Mouse (Mus musculus): ENCODE data around the gene B4galt5.

B4galt5 gene

DNA sequence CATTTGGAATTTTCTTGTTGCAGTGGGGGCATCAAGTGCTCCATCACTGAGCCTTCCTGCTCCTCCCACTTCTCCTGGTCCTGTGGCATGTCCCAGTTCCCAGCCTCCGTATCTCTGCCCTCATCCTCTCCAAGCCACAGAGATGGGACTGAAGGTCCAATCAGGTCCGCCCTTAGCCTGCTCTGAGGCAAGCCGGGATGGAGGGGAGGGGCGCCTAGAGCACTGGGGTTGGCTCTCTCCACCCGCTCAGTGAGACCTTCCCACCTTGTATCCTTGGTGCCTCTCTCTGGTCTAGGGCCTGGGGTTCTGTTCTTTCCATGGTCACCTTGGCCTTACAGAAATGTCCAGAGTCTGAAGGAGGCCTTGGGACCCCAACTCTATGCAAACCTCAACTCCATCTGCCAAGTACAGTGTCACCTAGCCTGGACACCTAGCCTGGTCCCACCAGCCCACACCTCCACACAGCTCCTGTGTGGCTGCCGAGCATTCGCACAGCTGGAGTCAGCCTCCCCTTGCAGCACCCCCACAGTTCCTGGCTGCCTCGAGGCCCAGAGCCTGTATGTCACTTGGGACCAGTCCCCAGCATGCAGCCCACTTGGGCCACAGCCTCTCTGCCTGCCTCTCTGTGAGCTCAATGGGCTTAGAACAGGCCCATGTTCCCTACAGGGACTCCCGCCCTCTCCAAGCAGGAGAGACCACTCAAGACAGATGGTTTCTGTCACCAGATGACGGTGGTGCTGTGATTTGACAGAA, 74.1 kb downstream of the B4galt5 start:
- no peak for DNase-seq

GRCm38 (mm10) chr2:167273206-167273740, 75.7 kb downstream of the B4galt5 start:
- no peak for DNase-seq

DNA sequence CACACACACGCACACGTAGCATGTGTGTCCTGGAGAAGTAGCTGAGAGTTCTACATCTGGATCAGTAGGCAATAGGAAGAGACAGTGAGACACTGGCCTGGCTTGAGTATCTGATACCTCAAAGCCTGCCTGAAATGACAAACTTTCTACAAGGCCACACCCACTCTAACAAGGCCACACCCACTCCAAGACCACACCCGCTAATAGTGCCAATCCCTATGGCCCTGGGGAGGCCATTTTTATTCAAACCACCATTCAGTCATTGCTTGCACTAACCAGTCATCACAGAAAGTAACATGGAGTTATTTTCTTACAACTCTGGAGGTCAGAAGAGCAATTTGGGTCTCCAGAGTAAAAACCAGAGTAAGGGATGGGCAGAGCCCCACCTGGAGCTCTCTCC, 76.3 kb downstream of the B4galt5 start:
- DNase-seq: no peak

GRCm38 (mm10) chr2:167271121-167271521, 77.9 kb downstream of the B4galt5 start:
- DNase-seq: no peak

- DNase-seq: no peak
These were observed 78.5 kb downstream of the B4galt5 start for GRCm38 (mm10) chr2:167270496-167270895.

DNA sequence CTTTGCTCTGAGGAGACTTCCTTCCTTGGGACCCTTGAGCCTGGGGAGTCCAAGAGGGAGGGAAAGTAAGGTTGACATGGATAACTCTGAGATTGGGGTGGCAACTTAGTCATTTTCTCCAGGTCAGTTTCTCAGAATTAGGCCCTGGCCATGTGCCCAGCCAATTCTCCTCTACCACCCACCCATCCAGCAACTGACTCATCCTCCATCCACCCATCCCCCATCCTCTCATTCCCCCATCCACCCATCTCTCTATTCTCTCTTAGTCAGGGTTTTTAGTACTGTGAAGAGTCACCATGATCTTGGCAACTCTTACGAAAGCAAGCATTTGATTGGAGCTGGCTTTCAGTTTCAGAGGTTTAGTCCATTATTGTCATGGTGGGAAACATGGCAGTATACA, 80.3 kb downstream of the B4galt5 start:
- no peak for DNase-seq

DNA sequence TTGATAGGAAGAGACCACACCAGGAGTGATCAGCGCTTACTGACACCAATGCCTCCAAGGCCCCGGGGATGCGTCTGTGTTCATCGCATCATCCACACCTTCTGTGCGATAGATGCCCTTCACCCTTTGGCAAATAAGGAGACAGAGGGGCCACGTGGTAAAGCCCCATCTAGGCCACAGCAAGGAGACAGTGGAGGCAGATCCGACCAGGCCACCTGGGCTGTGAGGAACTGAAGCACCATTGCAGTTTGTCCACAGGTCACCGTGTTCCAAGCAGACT, 80.6 kb downstream of the B4galt5 start:
- no peak for DNase-seq

DNA sequence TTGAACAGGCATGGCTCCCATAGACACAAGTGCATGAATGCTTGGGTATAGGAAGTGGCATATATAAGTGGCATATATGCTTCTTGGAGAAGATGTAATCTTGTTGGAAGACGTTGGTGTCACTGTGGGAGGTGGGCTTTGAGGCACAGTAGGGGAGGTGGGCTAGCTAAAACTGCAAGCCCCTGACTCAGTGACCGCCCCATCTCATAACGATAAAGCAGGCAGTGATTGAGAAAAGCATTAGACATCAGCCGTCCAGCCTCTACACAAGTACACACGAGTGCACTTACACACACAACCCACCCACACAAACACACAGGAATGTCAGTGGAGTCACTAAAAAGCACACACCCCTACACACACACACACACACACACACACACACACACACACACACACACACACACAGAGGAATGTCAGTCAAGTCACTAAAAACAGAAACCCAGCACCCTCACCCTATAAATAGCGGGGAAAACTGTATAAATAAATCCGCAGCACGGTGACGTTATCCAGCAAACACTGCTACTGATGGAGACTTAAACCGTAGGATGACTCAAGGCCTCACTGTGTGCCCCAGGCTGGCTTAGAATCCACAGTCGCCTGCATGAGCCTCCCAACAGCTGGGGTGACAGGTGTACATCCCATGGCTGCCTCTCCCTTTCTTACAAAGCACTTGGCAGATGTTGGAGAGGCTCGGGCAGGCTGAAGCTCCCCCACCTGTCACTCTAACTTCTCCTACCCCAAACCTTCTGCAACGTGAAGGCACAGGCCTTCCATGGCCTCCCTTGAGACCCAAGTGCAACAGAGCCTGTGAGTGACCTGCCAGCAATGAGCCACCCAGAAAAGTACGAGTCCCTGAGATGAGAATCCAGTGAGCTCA, 81.2 kb downstream of the B4galt5 start:
- no peak for DNase-seq

GRCm38 (mm10) chr2:167266231-167266630, 82.8 kb downstream of the B4galt5 start:
- no peak for DNase-seq

- no peak for DNase-seq
These were observed 83.2 kb downstream of the B4galt5 start for GRCm38 (mm10) chr2:167265806-167266205.

- DNase-seq: no peak
These were observed 84.0 kb downstream of the B4galt5 start for GRCm38 (mm10) chr2:167265021-167265420.

- DNase-seq: no peak
These were observed 85.1 kb downstream of the B4galt5 start for GRCm38 (mm10) chr2:167263931-167264330.

GRCm38 (mm10) chr2:167263040-167263810, 85.8 kb downstream of the B4galt5 start:
- no peak for DNase-seq

DNA sequence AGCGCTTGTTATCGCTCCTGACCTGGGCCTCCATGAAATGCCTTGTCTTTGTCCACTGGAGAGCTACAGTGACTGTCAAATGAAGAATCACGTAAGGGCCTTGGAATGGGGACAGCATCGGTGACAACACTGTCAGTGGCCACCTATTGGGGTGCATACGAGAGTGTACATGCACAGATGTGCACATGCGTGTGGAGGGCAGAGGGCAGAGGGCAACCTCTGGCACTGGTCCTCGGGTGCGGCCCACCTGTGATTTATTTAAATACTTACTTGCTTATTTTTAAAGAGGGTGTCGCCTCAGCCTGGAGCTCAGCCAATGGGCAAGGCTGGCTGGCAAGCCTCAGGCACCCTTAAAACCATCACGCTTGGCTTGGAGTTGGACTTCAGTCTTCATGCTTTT, 86.5 kb downstream of the B4galt5 start:
- no peak for DNase-seq

DNA sequence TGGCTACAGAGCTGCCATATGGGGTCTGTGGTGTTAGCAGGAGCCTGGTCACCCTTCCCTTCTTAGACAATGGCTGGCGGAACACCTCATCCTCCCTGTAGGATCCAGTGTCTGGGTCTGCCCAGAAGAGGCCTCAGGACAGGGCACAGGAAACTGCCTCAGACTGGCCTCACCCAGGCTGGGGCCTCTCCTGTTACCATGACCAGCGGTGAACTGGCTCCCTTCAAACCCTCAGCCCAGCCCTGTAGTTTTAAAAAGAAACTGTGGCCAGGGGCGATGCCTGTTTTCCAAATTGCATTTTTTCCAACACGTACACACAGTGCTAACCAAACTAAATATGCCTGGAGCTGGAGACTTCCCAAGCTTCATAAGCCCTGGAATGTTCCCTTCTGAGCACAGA, 87.9 kb downstream of the B4galt5 start:
- no peak for DNase-seq

GRCm38 (mm10) chr2:167257790-167258189, 91.2 kb downstream of the B4galt5 start:
- no peak for DNase-seq

- DNase-seq: no peak
These were observed 94.2 kb downstream of the B4galt5 start for GRCm38 (mm10) chr2:167254808-167255207.

GRCm38 (mm10) chr2:167254185-167254584, 94.8 kb downstream of the B4galt5 start:
- DNase-seq: no peak

GRCm38 (mm10) chr2:167253476-167253875, 95.5 kb downstream of the B4galt5 start:
- DNase-seq: no peak

DNA sequence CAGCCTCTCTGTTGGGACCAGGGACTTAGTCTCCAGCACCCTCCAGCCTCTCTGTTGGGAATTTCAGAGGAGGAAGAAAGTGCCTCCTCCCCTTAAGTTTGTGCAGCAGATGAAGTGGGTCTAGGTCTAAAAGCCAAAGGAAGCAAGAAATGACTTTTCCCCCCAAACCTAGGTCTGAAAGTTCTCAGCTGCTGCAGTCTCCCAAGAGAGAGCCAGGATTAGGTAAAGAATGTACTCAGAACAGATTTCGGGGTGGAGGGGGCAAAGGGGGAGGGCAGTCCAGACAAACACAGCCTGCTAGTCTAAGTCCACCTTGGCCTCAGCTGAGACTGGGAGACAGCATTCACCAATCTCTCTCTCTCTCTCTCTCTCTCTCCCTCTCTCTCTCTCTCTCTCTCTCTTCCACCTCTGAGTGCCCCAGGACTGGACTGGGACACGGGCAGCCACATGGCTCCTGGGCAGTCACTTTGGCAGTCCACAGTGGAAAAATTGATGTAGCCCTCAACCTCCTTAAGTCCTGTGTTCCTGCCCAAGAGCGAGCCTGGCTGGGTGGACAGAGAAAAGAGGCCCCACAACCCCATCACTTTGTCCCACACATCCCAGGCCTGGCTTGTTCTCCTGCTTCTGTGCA, 96.8 kb downstream of the B4galt5 start:
- DNase-seq: no peak

DNA sequence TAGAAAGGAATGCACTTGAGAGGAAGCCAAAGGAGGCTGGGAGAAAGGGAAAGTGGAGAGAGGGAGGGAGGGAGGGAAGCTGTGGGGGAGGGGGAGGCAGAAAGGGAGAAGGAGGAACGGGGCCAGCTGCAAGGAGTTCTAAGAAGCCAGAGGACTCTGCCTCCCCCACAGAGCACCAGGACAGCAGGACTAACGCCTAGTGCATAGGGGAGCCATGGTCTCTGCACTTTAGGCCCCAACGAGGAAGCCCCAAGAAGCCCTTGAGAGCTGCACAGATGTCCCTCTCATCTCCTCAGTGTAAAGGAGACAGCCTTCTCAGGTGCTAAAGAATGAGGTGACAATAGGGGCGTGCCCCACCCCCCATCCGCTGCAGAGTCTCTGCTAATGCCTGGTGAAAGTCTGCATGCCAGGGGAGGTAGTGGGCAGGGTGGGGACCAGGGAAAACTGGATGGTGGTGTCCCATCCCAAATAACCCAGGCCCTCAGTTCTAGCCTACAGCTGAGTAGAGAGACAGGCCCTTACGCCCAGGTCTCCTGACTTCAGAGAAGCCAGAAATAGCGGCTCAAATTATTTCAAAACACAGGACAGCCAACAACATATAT, 98.1 kb downstream of the B4galt5 start:
- no peak for DNase-seq

GRCm38 (mm10) chr2:167250003-167250735, 98.8 kb downstream of the B4galt5 start:
- no peak for DNase-seq
